Mouse (Mus musculus) urinary bladder, postnatal 25 days (tissue): ENCODE results near the gene Btbd11.

Source experiments
- DNase-seq: peaks from one replicate; pipeline ENCODE4 v3.0.0; 2022; ENCODE audit warnings: low spot score

The Btbd11 gene

DNA sequence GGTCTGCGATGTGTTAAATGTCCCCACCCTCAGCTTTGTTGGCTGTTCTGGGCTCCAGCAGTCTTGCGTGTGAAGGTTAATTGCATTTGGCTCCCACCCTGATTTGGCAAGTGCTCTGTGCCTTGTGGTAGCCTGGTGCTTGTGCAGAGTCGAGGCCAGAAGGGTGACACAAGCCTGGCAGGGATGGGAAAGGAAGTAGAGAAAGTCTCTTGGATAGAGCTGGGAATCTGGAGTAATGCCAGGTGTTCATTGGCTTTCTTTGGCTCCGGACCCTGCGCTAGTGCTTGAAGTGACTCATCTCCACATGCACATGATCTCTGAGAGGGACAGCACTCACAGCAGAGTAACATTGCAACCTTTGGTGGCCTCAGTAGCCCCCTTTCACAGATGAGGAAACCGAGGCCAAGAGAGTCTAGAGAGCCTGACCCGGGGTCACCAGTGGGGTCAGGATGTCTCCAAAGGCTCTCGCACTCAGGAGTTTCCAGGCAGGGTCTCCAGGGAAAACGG, 211.5 kb downstream of the Btbd11 start:
- no peak for DNase-seq

DNA sequence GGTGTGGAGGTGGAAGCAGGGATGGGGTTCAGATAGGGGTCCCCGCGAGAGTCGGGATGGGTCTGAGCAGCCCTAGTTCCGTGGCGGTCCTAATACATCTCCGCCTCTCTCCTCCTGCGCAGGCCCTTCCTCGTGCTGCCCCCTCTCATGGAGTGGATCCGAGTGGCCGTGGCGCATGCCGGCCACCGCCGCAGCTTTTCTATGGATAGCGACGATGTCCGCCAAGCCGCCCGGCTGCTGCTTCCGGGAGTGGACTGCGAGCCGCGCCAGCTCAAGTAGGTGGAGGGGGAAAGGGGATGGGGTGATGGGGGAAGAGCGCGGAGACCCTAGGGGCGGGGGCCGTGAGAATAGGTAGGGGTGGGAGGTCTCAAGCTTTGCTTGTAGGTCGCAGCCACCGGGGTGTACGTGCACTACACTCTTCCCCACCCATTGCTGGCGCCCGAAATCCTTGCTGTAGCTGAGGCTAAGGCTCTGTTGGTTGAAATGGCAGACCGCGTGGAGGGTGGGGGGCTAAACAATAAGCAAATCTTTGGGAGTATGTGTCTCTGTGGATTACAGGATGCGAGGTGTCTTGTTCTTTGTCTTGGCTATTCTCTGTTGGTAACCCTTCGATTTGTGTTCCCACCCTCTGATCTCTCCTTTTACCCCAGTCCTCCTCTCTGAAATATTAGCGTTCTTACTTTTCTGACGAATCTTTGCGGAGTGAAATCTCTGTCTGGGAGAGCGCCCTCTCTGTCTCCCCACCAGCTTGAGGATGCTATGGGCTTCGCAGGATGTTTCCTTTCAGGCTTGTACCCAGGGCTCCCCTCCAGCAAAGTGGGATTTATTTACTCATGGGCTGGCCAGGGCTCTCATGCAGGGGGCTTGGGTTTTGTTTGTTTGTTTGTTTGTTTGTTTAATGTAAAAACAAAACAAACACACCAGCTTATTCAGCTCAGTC, 212.3 kb downstream of the Btbd11 start:
- DNase-seq, result no peak

DNA sequence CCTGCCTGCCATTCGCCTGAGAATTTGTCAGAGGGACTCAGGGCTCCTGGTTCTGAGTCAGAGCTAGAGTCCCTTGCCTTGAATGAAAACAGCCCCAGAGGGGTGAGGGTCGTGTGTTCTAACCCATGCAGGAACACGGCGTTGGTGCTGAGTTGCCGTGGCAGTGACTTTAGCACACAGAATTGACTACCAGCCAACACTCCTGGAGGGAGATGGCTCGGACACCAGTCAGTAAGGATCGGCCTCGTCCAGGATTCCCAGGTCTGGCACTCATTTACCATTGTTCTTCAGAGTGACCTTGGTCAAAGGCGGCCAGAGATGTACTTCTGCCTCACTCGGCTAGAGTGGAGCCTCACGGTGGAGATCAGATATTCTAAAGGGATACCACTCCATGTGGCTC, 215.9 kb downstream of the Btbd11 start:
- no peak for DNase-seq

DNA sequence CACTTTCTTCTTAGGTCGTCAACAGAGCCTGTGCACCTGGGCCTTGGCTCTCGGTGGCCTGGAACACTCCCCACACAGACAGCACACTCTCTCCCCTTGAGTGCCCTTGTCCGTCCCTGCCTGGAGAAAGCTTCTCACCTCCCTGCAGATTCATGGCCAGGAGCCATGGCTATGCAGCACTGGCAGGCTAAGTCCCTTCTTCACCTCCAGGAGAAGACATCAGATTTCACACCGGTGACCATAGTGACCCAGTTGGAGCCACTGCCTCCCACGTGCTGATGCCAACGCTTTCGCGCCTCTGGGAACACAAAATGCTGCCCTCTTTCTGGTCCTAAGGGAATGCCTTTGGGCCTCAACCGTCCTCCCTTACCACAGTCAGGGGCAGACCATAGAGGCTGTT, 217.9 kb downstream of the Btbd11 start:
- no peak for DNase-seq

DNA sequence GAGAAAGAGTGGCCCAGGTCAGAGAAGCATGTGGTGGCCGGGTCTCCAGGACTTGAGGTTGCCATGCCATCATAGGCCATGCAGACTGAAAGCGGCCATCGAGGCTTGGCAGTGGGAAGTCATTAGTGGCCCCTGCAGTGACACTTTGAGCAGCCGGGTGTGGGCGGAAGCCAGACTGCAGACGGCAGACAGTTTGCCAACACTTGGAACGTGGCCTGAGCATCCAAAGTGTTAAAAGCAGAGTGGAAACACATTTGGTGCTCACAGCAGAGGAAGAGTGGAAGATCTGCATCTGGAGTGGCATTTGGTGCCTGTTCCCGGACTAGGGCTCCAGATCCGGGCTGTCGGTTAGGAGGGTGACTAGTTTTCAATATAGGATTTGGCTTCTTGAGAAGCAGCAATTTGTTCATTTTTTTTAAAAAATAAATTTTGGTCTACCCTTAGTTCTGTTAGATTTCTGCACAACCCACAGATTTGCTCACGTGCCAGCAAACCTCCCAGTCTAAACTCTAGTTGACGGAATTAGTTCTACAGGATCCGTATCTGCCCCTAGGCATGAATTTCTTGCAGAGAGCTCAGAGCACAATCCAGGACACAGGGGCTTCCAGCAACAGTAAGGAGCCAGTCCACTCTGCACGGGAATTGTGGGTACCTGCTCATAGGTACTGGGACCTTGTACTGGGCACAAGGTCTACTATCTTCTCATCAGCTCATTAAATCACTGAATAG, 222.1 kb downstream of the Btbd11 start:
- no peak for DNase-seq

DNA sequence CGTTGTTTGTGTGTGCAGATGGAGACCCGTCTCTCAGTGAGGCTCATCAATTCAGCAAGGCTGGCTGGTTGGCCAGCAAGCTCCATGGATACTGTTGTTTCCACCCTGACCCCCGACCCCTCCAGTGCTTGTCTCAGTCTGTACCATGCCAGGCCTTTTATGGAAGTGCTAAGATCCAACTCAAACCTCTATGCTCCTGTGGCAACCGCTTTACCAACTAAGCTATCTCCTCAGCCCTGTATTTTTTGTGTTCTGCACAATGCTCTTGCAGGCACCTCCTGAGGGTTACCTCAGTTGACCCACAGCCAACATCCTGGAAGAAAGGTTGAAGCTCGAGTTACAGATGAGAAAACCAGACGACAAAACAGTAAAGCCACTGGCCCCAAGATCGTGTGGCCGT, 230.5 kb downstream of the Btbd11 start:
- DNase-seq, result no peak

DNA sequence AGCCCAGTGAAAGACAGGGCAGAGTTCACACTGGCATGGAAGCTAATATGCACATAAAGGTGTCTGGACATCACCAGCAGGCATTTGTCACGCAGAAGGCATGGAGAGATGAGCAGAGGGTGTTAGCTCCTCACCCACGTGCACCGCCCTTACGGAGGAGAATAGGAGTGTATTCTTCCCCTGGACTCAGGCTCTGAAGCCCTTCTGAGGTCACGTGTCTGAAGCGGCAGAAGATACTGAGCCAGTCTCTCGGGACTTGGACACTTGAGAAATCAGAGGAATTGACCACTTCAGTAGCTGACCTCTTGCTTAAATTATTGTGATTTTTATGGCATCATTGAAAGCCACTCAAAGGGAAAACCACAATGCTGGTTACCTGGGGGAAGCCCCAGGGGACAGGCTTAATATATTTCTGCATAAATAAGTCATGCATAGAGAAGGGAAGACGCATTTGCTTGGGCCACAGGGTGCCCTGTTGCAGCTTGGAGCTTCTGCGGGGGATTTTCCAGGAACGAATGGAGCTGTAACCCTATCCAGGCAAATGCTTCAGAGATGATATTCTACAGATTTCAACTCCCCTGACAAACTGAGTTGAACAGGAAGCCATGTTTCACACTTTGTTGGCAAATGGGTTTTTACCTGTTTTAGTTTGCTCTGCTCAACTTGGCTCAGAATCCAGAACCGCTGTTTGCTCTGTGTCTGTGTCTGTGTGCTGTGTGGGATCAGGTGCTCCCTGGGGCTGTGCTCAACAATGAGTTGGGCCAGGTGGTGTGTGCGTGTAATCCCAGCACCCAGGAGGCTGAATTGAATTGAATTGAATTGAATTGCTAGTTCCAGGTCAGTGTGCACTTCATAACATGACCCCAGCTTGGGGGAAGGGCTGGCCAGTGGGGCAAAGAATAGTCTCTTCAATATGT, 231.1 kb downstream of the Btbd11 start:
- no peak for DNase-seq

DNA sequence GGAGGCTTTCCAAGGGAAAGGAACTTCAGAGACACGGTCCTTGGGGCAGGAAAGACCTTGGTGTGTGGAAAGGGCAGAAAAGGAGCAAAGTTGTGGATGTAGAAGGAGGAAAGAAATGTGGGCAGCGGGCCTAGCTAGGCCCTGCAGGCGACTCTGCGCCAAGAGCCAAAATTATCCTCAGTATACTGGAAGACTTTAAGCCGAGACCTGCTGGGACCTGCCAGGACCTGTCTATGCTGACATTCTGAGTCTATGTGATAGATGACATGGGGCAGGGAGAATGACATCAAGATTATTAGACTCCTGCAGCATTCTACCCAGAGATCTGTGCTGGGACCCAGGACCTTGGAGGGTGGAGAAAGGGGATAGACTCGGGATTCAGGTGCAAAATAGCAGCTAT, 234.5 kb downstream of the Btbd11 start:
- peak; percentile 14 for DNase-seq

DNA sequence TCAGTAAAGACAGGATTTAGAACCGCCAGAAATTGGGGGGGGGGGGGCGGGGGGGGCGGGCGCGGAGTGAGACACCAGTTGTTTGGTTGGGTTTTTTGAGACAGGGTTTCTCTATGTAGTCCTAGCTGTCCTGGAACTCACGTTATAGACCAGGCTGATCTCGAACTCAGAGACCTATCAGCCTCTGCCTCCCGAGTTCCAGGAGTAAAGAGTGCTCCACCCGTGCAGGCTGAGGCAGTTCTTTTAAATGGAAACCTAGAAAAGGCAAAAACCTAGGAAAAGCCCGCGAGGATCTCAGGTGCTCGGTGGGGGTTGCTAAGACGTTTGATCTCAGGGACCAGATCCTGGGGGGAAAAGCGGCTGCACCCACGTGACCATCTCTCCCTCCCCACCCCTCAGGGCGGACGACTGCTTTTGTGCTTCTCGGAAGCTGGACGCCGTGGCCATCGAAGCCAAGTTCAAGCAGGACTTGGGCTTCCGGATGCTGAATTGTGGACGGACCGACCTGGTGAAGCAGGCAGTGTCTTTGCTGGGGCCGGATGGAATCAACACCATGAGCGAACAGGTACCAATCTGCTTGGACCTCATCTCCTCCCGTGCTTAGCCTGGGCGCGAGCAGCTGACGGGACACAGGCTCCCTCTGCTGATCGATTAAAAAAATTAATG, 238.0 kb downstream of the Btbd11 start:
- peak; percentile 38 for DNase-seq

DNA sequence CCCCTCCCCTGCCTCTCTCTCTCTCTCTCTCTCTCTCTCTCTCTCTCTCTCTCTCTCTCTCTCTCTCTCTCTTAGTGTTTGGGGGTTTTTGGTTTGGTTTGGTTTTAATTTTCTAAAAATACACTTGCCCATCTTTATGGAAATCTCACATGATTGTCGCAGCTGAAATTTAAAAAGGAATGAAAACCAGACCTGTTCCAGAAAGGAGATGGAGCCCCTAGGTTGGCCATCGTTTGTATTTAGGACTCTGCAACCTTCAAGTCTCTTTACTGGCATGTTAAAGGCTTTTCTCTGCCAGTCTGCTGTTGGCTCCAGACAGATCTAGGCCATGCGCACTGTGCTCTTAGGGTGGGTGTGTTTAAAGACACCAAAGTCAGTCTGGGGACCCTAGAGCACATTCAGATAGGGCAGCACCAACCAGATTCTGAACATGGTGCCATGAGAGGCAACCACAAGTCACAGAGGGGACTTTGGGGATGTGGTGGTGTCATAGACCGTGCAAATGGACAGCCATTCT, 238.6 kb downstream of the Btbd11 start:
- no peak for DNase-seq

DNA sequence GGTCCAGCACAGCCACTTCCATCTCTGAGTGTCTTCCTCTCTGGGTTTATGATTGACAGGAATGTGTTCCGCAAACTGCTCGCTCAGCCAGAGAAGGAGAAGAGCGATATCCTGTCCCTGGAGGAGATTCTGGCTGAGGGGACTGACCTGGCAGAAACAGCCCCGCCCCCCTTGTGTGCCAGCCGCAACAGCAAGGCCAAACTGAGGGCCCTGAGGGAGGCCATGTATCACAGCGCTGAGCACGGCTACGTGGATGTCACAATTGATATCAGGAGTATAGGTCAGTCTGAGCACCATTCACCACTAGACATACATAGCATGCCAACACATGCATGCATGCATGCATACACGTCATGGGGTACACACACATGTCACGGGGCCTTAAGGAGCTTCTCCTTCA, 245.4 kb downstream of the Btbd11 start:
- no peak for DNase-seq

DNA sequence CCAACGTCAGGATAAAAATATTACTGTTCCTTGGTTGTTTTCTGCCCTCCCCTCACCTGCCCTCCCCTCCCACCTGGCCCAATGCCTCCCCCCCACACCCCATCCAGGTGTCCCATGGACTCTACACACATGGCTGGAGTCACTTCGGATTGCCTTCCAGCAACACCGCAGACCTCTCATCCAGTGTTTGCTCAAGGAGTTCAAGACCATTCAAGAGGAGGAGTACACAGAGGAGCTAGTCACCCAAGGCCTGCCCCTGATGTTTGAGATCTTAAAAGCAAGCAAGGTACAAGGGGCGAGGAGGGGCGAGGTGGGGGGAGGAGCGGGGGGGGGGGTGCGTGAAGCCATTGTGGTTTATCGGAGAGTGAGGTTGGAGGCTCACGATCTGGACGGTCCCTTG, 247.0 kb downstream of the Btbd11 start:
- DNase-seq, result no peak

DNA sequence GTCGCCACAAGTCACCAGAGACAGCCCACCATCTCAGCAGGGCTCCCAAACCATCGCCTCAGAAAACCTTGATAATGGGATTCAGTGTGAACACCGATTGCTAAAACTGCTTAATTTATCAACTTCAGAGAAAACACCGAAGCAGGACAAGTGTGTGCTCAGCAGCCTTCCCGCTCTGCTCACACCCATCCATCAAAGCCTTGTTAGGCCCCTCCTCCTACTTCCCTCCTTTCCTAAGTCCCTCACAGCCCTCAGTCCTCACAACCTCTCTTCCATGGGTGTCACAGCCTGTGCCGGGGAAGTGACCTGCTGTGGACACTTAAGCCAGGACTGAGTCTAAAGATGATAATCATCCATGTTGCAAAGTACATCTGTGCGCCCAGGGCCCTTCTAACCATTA, 251.0 kb downstream of the Btbd11 start:
- no peak for DNase-seq

DNA sequence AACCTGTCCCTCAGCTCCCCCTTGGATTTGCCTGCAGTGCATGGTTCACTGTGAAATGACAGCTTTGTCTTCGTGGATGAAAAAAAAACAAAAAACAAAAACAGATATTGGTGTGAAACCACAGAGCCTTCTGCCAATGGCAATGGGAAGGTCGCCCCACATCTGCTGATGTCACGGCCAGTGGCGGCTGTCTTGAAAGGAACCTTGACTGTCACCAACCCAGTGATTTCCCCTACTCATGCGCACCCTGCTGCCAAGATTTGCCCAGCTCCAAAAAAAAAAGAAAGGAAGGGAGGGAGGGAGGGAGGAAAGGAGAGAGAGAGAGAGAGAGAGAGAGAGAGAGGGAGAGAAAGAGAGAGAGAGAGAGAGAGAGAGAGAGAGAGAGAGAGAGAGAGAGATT, 251.5 kb downstream of the Btbd11 start:
- DNase-seq, result no peak

DNA sequence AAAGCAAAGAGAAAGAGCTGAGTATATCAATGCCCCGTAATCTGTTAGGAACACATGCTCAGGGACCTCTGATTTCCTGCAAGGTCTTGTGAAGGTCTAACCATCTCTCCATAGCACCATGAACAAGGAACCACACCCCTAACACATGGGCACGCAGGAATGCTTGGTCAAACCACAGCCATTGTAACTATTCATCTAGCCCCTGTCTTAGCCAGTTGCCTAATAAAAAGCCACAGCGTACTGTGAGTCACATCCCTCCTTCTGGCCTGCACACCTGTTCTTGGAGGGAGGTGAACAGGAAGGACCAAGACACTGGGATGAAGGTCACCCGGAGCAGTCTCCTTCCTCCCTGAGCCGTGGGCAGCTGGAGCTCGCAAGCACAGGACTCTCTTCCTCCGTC, 253.0 kb downstream of the Btbd11 start:
- DNase-seq, result no peak

DNA sequence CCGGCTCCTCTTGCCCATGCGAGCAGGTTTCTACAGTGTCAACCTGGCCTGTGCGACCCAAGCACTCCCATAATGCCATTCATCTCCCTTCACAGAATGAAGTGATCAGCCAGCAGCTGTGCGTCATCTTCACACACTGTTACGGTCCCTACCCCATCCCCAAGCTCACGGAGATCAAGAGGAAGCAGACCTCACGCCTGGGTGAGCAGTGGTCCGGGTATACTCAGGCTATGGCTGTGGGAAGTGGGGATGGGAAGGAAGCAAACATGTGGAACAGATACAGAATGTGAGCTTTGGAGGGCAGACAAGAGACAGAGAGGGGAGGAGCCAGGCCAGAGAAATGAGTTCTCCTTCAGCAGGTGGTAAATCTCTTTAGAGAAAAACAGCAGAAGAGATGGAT, 253.8 kb downstream of the Btbd11 start:
- DNase-seq, result no peak

DNA sequence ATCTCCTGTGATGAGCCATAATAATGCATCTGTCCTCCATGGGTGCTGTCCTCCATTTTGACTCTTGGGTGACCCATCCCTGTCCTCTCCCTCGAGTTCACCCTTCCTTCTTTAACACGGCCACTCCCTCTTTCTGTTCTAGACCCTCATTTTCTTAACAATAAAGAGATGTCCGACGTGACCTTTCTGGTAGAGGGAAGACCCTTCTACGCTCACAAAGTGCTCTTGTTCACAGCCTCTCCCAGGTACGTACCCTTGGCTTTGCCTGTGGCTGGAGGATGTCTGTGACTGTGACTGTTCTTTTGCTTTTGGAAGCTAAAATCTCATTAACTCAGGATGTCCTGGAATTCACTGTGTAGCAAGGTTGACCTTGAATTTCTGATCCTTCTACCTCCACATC, 258.7 kb downstream of the Btbd11 start:
- no peak for DNase-seq

DNA sequence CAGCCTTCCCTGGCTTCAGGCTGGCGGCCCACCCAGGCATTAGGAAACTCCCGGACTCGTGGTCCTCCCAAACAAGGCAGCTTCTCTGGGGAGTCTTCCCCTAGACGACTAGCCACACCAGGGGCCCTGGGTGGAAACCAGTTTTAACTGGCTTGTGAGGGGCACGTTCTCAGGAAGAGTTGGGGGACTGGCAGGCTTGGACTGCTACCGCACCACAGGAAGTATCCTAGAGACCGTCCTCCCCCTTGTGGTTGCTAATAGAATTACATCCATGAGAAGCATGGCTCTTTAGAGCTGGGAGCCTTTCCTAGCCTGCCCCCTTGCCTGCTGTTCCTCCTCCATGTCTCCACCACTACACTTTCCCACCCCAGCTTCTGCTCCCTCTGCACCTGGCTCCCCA, 265.1 kb downstream of the Btbd11 start:
- DNase-seq, result peak; percentile 26

DNA sequence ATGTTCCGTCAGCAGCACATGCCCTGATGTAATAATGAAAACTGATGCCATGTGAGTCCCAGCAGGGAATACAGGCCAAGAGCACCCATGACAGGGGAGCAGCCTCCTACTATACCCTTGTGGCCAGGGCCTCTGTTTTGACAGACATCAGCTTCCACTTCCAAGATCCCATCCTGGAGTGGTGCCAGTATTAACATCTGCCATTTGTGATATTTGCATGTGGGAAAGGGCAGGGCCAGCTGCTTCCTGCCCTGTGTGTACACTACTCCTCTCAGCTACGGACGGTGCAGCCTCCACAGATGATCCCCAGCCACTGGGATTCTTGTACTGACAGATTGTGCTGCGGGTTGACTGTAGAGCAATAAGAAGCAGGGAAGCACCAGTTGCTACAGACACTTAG, 269.3 kb downstream of the Btbd11 start:
- no peak for DNase-seq

DNA sequence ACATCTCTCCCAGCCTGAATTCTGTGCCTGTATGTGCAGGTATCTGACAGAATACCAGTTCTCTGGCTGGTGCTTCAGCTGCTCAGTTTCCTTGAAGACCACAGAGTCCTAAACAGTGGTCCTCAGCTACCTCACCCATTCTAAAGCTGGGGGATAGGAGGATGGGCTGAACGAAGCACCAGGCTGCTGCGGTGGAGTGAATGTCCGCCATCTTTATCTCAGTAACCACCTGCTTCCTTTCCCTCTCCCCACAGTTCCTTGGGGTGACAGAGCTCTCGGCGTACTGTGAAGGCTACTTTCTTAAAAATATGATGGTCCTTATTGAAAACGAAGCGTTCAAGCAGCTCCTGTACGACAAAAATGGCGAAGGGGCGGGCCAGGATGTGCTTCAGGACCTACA, 271.3 kb downstream of the Btbd11 start:
- DNase-seq, result no peak

DNA sequence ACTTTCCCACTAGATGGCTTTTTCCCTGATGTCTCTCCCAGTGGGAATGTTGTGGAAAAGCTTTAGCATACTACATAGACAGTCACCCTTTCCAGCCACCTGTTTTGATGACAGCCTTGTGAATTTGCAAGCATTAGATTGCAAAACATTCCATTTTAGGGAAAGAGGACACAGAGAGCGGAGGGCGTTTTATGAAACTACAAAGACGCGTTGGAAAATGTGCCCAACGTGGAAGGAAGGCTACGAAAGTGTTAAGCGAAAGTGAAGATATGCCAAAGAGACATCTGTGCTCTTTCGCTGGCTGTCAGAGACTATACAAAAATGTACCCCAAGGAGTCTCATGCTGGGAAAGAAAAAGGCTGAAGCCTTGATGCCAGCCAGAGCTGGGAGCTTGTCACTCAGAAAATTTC, 286.9 kb downstream of the Btbd11 start:
- DNase-seq, result no peak
